Mouse (Mus musculus) ES-E14 (cell line): ENCODE results near the gene Spats2.

Experiments used
- MAFK ChIP-seq: IDR thresholded peaks from 2 replicates; pipeline ENCODE4 v1.6.1; 2014; ENCODE audit warnings: mild to moderate bottlenecking, low read depth, low read length, inconsistent platforms; ENCODE audit not compliant: insufficient read depth
- ZC3H11A ChIP-seq: IDR thresholded peaks from 2 replicates; pipeline ENCODE4 v1.6.1; 2012; ENCODE audit warnings: low read depth, mild to moderate bottlenecking, inconsistent platforms, low read length, borderline replicate concordance
- ZNF384 ChIP-seq: IDR thresholded peaks from 2 replicates; pipeline ENCODE4 v1.6.1; 2012; ENCODE audit warnings: low read depth, low read length, inconsistent platforms

GRCm38 (mm10) chr15:99112843-99113395 is 12.8 kb upstream of the Spats2 start:
- TF ChIP-seq ZNF384 (peak; percentile 54; the same call in 1 of the 2 replicates), MAFK (no peak), ZC3H11A (no peak)
